Mouse (Mus musculus): ENCODE results near the gene Fam43b.

- TF ChIP-seq POLR2A (IDR thresholded peaks at IDR 0.05; ENCODE audit: insufficient read depth, low read length), result no peak
- TF ChIP-seq CTCF (IDR thresholded peaks at IDR 0.05; ENCODE audit: low read depth, low read length), result no peak
- TF ChIP-seq EP300 (IDR thresholded peaks at IDR 0.05; ENCODE audit: insufficient read depth, low read depth, low read length), result no peak
Measured at GRCm38 (mm10) chr4:138411504-138412121, 15.3 kb upstream of the Fam43b start.

Data from ES-Bruce4 (cell line).